Mouse (Mus musculus): ENCODE results near the gene Igfals. TPM values are rescaled to one million over a fixed set of nuclear protein-coding genes. Genes with fewer than 3 reads are reported as not detected.
A peak's percentile ranks its signal among the peaks of the same experiment; 100 is the strongest.

The Igfals gene
- total RNA-seq (2015; ENCODE audit: low replicate concordance) (0.84 TPM in 1 of 2 replicates, not detected in the other), total RNA-seq (2017; ENCODE audit: low replicate concordance) (not detected in 2 replicates)

DNA sequence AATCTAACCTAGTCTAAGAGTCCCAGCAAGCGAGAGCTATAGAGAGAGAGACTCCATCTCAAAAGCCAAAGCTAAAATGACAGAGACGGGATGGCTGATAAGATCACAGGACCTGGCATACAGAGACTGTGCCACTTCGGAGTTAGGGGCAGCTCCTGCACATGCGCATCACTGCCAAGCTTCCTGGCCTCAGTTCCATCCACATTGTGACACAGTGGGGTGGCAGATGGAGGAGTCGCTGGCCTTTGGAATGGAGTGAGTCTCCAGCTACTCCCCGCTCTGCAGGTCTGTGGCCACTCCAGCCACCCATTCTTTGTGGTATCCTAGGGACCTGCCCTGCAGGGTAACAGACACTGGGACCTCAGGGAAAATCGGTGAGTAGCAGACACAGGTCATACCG is at the start of gene Igfals:
Gene Igfals (plus strand): TSS at position 222 of the 400 bp plus-strand sequence.
- no peak for ATAC-seq (replicated peaks; ENCODE audit: low FRiP score, poor library complexity, severe bottlenecking)

DNA sequence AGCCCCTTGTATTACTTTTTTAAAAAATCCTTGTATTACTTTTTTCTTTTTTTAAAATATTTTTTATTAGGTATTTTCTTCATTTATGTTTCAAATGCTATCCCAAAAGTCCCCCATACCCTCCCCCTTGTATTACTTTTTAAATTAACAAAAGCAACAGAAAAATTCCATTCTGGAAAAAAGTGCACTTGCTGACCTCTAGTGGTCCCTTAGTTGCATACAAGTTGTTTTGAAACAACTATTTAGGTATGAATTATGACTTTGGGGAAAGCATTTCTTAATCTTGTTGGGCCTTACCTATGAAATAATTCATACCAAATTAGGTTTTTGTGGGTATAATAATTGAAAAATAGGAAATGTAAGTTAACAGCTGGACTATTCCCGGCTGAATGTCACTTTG is 48.3 kb upstream of the Igfals start:
- ATAC-seq (replicated peaks; ENCODE audit: low FRiP score, poor library complexity, severe bottlenecking), result no peak

DNA sequence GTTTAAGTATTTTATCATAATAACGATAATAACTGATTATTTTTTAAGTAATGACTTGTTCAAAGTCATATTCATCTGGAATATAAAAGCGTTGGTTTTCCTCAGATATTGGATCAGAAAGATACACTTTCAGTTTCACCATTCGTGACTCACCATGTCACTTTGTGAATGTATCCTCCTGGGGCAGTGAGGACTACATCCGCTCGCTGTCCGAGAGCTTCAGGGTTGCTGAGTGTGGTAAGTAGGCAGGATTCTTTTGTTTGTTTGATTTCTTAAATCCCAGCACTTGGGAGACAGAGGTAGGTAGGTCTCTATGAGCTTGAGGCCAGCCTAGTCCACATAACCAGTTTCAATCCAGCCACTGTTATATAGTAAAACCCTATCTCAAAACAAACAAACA is 47.6 kb upstream of the Igfals start:
- no peak for ATAC-seq (replicated peaks; ENCODE audit: low FRiP score, poor library complexity, severe bottlenecking)

DNA sequence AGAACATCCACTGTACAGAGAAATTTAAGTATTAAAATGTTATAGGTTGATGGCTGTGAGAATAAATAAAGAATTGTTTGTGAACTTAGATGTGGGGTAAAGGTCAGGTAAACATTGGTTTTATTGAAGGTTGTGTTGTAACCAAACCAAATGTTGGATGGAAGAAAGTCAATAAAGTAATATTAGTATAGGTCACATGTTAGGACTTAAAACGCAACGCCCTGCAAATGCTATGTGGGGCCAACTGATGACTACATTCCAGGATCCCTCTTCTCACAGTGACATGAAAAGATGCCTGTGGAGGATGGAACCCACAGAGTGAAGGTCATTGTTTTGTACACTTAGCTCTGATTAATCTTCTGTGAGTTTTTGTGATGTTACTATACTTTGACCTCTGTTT is 46.3 kb upstream of the Igfals start:
- ATAC-seq (replicated peaks; ENCODE audit: low FRiP score, poor library complexity, severe bottlenecking), result no peak

DNA sequence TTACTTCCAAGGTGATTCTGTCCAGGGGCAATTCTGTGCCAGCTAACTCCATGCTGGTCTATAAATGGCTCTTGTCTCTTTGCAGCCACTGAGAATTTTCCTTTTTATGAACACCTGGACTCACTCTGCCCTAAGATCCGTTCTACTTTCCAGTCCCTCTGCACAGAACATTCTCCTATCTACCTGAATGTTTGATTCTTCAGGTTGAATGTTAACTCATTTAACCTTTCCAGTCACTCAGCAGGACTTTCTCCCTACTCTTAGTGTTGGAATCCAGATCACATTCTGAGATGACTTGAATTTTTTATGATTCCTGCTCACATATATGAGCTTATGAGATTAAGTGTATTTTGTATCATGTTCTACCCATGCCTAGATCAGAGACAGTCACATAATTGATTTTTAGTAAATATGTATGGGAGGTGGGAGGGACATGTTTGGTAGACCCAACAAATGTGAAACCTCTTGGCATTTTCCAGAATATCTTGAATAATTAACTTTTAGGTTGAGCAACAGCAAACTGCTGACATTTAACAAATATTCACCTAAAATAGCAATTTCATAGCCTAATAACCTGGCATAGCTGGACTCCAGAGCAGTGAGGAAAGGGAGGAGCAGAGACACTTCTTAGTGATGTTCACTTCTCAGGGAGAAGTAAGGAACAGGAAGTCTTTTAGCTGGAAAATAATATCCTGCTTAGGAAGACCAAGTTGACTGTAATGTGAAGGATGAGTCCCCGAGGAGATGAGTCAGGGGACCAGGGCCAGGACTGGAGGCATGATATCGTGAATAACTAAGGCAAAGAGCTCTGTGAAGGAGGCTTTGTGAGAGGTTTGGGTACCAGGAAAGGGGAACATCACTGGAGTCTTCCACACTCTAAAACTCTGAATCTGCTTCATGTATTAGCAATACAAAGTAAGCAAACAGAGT is 44.2 kb upstream of the Igfals start:
- no peak for ATAC-seq (replicated peaks; ENCODE audit: low FRiP score, poor library complexity, severe bottlenecking)

DNA sequence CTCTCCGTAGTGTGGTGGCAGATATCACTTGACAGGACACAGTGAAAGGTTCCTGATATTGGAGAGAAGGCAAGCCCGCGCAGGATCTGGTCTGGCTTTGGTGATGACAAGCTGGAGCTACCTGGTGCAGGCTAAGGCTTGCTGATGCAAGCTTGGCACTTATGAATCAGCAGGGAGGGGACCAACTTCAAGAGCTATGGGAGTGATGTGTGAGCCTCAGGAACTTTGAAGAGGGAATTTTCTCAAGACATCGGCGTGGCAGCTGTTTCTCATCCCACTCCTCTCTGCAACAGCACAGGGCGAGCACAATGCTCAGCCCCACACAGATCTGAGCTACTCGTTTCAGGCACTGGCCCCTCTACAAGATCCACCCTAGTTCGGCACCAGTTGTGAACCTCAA is 26.0 kb upstream of the Igfals start, which contains the start of gene Hagh:
Gene Hagh (plus strand): TSS at position 302 of the 400 bp plus-strand sequence.
- no peak for ATAC-seq (replicated peaks; ENCODE audit: low FRiP score, poor library complexity, severe bottlenecking)

DNA sequence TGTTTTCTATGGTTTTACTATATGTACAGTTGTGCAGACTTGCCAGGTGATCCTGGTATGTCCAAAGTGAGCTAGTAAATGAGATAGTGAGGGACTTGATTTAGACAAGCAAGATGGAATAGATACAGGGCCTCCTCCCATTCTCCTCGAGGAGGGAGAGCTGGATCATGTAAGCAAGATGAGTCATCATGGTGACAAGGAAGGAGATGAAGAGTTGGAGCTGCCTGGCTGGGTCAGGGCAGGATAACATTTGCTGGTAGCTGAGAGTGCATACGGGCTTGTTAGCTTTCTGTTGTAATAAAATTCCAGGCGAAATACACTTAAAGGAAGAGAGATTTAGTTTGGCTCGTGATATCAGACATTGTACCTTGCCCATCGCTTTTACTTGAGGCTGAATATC is 25.5 kb upstream of the Igfals start:
- ATAC-seq (replicated peaks; ENCODE audit: low FRiP score, poor library complexity, severe bottlenecking), result no peak

DNA sequence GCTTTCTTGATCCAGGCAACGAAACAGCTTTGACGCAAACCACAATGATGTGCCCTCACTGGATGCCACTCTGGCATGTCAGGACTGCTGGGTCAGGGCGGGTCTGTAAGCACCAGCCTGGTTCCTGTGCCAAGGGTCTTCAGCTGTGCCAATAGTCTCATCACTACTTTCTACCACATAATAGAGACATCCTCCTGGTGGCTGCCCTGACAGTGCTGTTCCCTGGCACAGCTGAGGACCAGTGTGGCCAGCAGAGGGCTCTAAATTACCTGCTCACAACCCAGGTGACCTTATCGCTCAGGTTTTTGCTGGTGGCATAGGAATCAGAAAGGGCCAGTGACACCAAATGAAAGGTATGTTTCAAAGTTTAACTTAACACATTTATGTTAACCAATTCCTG is 24.7 kb upstream of the Igfals start:
- peak; percentile 84 for ATAC-seq (replicated peaks; ENCODE audit: low FRiP score, poor library complexity, severe bottlenecking)

DNA sequence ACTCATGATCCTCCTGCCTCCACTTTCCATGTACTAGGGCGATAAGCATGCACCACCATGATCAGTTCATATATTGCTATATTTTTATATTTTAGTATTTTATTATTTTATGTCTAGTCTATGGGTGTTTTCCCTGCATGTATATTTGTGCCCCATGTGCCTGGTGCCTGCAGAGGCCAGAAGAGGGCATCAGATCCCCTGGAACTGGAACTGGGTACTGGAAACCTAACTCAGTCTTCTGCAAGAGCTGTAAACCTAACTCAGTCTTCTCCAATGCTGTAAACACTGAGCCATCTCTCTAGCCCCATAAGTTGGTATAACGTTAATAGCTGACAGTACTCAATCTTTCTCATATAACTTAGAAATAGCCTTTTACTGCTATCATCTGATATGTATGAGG is 23.2 kb upstream of the Igfals start:
- peak; percentile 77 for ATAC-seq (replicated peaks; ENCODE audit: low FRiP score, poor library complexity, severe bottlenecking)

DNA sequence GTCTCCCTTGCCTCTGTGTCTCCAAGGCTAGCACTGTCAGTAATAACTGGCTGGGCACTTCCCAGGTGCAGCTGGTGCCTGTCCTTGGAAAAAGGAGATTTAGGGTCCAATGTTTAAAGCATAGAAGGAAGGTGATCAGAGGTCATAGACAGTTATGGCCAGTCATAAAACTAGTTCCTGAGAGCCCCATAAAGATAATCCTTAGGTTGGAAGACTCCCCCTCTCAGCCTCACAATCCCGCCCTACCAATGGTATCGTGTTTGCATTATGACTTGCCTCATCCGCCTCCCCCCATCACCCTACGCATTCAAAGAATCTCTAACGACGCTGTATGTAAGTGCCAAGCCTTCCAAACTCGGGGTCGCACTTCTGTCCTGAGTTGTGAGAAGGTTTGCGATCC is 21.3 kb upstream of the Igfals start:
- no peak for ATAC-seq (replicated peaks; ENCODE audit: low FRiP score, poor library complexity, severe bottlenecking)

DNA sequence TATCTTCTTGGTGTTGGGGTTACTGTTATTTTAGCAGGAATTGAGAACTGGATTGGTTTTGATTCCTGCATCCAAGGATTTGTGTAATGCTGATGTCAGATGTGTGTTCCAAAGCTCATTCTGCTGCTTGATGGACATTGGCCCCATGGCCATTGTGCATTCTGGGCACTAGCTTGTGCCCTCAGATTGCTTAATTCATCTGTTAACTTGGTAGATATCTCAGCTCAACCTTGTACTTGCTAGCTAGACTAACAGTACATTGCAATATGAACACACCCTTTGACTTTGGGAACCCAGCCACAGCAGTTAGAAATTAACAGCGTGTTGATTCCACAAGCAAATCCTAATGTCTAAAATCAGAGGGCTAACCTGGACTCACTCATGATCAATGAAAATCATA is 18.4 kb upstream of the Igfals start:
- ATAC-seq (replicated peaks; ENCODE audit: low FRiP score, poor library complexity, severe bottlenecking), result no peak

DNA sequence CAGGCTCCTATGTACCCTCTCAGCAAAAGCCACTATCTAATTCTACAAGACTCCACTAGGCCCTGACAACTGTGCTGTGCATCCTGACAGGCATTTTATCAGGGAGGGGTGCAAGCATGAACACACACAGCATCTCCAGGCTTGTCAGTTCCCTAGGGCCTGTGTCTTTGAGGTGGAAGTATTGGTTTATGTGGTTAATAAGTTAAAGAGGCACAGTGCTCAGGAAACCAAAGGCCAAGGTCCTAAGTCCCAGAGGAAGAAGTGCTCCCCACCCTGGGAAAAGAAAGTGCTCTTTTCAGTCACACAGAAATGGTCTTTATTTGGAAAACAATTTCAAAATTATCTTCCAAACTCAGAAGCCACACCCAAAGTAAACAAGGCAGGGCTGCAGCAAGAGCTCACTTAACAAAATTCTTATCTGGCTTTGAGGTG is 17.2 kb upstream of the Igfals start:
- ATAC-seq (replicated peaks; ENCODE audit: low FRiP score, poor library complexity, severe bottlenecking), result peak; percentile 40

DNA sequence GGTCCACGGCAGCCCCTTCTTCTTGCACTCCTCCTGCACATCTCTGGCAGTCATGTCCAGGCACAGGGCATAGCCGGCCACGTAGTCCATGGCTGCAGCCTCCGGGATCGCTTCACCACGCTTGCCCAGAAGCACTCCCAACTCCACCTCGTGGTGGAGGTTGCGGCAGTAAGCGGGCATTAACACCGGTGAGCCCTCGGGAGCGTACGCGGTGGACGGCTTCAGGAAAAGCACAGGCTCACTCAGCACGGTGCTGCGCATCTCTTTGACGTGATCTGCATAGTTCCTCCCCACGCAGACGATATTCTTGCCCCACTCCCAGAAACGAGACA is 16.1 kb upstream of the Igfals start:
- ATAC-seq (replicated peaks; ENCODE audit: low FRiP score, poor library complexity, severe bottlenecking), result peak; percentile 55

DNA sequence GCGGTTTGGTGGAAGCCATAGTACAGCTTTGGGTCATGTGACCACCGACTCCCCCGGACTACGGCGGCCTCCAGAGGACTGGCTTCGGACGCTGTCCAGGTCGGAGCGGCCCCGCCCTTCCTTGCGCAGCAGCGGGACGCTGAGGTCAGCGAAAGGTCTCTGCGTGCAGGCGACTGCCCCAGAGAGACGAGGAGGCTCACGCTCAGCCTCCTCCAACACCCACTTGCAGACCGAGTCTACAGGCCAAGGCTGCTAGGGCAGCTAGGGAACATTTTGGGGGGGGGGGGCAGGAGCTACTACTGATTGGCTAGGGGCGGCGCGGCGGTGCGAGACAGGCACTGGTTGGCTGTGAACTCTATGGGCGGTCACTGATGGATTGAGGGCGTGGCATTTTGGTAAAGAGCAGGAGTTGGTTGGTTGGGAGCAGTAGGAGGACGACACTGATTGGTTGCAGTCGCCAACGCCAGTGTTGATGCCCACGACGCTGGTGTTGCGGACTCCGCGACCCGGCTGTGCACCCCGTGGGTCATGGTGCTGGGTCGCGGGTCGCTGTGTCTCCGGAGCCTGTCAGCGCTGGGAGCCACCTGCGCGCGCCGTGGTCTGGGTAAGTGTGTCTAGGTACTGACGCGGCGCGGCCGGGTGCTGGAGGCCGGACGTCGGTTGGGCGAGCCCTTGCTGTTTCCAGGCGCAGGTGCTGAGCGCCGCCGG is 15.6 kb upstream of the Igfals start, which contains the start of gene Fahd1:
Gene Fahd1 (minus strand): TSS at position 300 of the 708 bp plus-strand sequence.
- ATAC-seq (replicated peaks; ENCODE audit: low FRiP score, poor library complexity, severe bottlenecking), result peak; percentile 84

DNA sequence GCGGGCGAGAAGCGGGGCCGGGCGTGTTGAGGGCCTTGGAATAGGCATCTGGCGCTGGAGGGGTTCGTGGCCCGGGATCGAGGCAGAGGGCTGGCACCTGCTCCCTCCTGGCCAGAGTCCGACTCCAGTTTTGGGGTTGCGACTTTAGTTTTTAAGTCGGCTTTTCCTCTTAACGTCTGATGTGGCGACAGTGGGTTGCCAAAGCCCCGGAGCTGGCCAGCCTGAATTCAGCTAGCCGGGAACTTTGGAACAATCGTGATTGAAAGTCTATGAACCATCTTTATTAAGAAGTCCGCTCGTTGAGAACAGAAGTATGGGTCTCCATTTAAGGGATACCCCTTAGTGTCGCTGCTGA is 15.0 kb upstream of the Igfals start:
- no peak for ATAC-seq (replicated peaks; ENCODE audit: low FRiP score, poor library complexity, severe bottlenecking)

DNA sequence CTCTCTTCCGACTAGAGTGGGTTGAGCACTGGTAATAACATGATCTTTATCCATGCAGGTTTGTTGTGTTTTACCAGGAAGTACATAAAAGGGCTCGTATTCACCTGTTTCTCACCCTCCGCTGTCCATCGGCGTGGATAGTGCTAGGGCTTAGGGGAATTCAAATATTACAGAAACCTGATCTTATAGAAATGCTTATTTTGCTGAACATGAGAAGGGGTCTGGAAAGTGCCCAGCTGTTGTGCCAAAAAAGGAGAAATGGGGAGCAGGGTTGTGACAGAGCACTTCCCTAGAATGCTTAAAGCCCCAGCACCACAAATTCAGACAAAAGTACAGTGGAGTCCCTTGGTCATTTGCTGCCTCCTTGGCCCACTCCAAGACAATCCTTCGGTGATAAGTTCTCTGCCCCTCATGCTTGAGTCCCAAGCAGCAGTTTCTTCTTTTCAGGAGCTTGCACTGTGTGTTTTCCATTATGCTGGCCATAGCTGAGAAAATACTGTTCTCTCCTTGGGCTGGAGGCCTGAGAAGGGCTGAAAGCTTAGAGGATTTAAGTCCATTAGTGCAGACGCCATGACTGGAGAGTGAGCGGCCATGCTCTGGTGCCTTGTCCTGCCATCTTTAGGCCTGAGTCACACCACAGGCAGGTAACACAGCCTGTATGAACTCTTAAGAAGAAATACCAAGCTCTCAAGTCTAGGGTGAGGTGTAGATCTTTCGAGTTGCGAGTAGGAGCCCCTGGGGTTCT is 14.2 kb upstream of the Igfals start:
- no peak for ATAC-seq (replicated peaks; ENCODE audit: low FRiP score, poor library complexity, severe bottlenecking)

DNA sequence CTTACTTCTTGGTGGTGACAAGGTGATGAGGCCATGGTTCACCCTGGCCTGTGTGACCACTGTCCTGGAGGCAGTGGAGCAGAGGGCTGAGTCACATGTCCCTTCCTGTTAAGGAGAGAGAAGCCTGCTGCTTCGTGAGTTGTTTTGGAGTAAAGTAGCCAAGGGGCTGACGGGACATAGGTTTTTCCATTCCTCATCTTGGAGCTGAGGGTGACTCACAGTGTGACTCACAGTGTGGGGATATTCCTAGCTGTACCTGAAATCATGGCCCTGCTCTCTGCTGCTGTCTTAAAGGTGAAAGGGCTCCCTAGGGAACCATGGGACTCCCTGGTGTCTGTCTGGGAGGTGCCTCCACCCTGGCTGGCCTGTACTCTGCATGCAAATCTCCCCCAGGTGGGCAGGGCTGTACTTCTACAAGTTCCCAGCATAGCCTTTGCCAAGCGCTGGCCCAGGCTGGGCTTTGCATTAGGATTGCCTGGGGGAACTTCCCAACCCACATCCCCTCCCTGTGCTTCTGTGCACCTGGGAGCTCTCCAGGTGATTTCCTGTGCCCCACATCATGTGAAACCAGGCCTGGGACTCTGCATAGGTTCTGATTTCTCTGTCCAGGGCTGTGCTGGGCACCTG is 9.8 kb upstream of the Igfals start:
- ATAC-seq (replicated peaks; ENCODE audit: low FRiP score, poor library complexity, severe bottlenecking), result no peak

DNA sequence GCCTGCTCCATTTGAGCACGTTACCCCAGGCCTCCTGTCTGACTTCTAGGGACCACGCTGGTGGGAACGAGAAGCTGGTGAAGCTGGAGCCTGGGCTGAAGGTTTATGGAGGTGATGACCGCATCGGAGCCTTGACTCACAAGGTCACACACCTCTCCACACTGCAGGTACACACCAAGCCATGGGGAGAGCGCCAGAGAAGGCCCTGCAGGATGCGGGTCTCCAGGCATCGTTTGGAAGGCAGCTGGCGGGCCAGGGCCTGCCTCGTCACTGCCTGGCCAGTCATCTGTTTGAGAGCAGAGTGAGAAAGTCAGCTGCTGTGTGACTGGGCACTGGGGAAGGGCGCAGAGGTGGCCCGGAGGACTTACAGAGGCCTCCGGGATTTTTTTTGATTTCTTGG is 9.2 kb upstream of the Igfals start:
- no peak for ATAC-seq (replicated peaks; ENCODE audit: low FRiP score, poor library complexity, severe bottlenecking)

DNA sequence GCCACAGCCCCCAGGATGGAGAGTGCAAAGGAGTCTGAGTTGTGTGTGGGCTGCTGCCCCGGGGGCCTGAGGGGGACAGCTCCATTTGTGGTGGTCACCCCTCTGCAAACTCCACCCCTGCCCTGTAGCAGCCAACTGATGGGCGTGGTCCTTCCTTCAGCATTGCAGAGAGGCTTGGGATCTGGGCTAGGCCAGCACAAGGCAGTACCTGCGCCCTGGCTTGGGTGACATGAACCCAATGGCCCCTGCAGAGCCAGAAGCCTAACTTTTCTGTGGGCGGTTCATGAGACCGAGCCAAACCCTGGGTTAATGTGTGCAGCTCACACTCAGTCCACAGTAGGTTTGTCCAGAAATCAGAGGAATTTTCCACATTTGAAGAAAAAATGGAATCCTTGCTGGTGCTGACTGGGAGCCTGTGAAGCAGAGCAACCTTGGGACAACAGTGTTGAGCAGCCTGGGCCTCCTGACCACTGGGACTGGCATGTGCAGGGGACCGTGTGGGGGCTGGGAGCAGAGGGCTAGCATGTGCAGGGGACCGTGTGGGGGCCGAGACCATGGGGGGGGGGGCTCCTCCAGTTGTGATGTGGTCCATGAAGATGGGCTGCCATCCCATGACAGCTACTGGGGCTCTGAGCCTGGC is 7.8 kb upstream of the Igfals start:
- ATAC-seq (replicated peaks; ENCODE audit: low FRiP score, poor library complexity, severe bottlenecking), result peak; percentile 54
